Mouse (Mus musculus): ENCODE measurements around the gene Hoxa11. TPM values are rescaled to one million over a fixed set of nuclear protein-coding genes. Genes with fewer than 3 reads are reported as not detected.

Hoxa11 gene
- polyA plus RNA-seq, 1 experiment from 2014 or later, result 0.09 TPM

- H3K27ac ChIP-seq (ENCODE audit: low read depth, low read length), result no peak overlapping the region
- no peak overlapping the region for H3K4me2 ChIP-seq (ENCODE audit: low read depth, low read length)
- no peak overlapping the region for H3K4me3 ChIP-seq (ENCODE audit: low read depth, low read length)
- H3K36me3 ChIP-seq (ENCODE audit: control insufficient read depth, insufficient read depth, low read length), result no peaks in the 10 kb centered on the region
- H3K9ac ChIP-seq (replicated peaks; ENCODE audit: low read depth, low read length), result no peak overlapping the region
- H3K27me3 ChIP-seq (ENCODE audit: control insufficient read depth, insufficient read depth, low read length), result peaks cover 75% of the 10 kb centered on the region
- 16% methylated on average over 5 of the region's 5 CpGs for WGBS
- no peaks in the 10 kb centered on the region for H3K9me3 ChIP-seq (ENCODE audit: control insufficient read depth, low read length)
- ATAC-seq (ENCODE audit: low read depth), result no peak
- no peaks in the 10 kb centered on the region for H3K4me1 ChIP-seq (ENCODE audit: control insufficient read depth, insufficient read depth, low read length)
Measured at GRCm38 (mm10) chr6:52267221-52267620, 21.6 kb upstream of the Hoxa11 start.

GRCm38 (mm10) chr6:52266666-52266985, 21.0 kb upstream of the Hoxa11 start:
- Histone ChIP-seq H3K27ac (ENCODE audit: low read depth, low read length) (no peak overlapping the region), H3K4me2 (ENCODE audit: low read depth, low read length) (no peak overlapping the region), H3K9ac (replicated peaks; ENCODE audit: low read depth, low read length) (no peak overlapping the region), H3K4me1 (ENCODE audit: control insufficient read depth, insufficient read depth, low read length) (no peaks in the 10 kb centered on the region), H3K4me3 (ENCODE audit: low read depth, low read length) (no peak overlapping the region), H3K9me3 (ENCODE audit: control insufficient read depth, low read length) (no peaks in the 10 kb centered on the region), H3K27me3 (ENCODE audit: control insufficient read depth, insufficient read depth, low read length) (peaks cover 71% of the 10 kb centered on the region), H3K36me3 (ENCODE audit: control insufficient read depth, insufficient read depth, low read length) (no peaks in the 10 kb centered on the region)
- ATAC-seq (ENCODE audit: low read depth), result no peak
- under 1% methylated on average over 9 of the region's 9 CpGs for WGBS

- H3K27me3 ChIP-seq (ENCODE audit: control insufficient read depth, insufficient read depth, low read length), result peaks cover 65% of the 10 kb centered on the region
- H3K4me3 ChIP-seq (ENCODE audit: low read depth, low read length), result no peak overlapping the region
- H3K36me3 ChIP-seq (ENCODE audit: control insufficient read depth, insufficient read depth, low read length), result no peaks in the 10 kb centered on the region
- no peaks in the 10 kb centered on the region for H3K4me1 ChIP-seq (ENCODE audit: control insufficient read depth, insufficient read depth, low read length)
- under 1% methylated on average over 19 of the region's 19 CpGs for WGBS
- no peak overlapping the region for H3K9ac ChIP-seq (replicated peaks; ENCODE audit: low read depth, low read length)
- no peak for ATAC-seq (ENCODE audit: low read depth)
- no peak overlapping the region for H3K27ac ChIP-seq (ENCODE audit: low read depth, low read length)
- no peak overlapping the region for H3K4me2 ChIP-seq (ENCODE audit: low read depth, low read length)
- H3K9me3 ChIP-seq (ENCODE audit: control insufficient read depth, low read length), result no peaks in the 10 kb centered on the region
Measured at GRCm38 (mm10) chr6:52265913-52266665, 20.5 kb upstream of the Hoxa11 start.

- H3K4me1 ChIP-seq (ENCODE audit: control insufficient read depth, insufficient read depth, low read length), result no peaks in the 10 kb centered on the region
- no peak overlapping the region for H3K9ac ChIP-seq (replicated peaks; ENCODE audit: low read depth, low read length)
- no peaks in the 10 kb centered on the region for H3K36me3 ChIP-seq (ENCODE audit: control insufficient read depth, insufficient read depth, low read length)
- no peak for ATAC-seq (ENCODE audit: low read depth)
- WGBS, result under 1% methylated on average over 18 of the region's 18 CpGs
- peaks cover 60% of the 10 kb centered on the region for H3K27me3 ChIP-seq (ENCODE audit: control insufficient read depth, insufficient read depth, low read length)
- H3K27ac ChIP-seq (ENCODE audit: low read depth, low read length), result no peak overlapping the region
- no peak overlapping the region for H3K4me2 ChIP-seq (ENCODE audit: low read depth, low read length)
- no peak overlapping the region for H3K4me3 ChIP-seq (ENCODE audit: low read depth, low read length)
- H3K9me3 ChIP-seq (ENCODE audit: control insufficient read depth, low read length), result no peaks in the 10 kb centered on the region
Measured at GRCm38 (mm10) chr6:52265306-52265912, 19.8 kb upstream of the Hoxa11 start.

- Histone ChIP-seq H3K9me3 (ENCODE audit: control insufficient read depth, low read length) (no peaks in the 10 kb centered on the region), H3K27ac (ENCODE audit: low read depth, low read length) (no peak overlapping the region), H3K9ac (replicated peaks; ENCODE audit: low read depth, low read length) (no peak overlapping the region), H3K4me3 (ENCODE audit: low read depth, low read length) (no peak overlapping the region), H3K27me3 (ENCODE audit: control insufficient read depth, insufficient read depth, low read length) (peaks cover 54% of the 10 kb centered on the region), H3K4me1 (ENCODE audit: control insufficient read depth, insufficient read depth, low read length) (0 out of 2 replicates have a peak, but pooled peaks cover 4% of the 10 kb centered on the region), H3K36me3 (ENCODE audit: control insufficient read depth, insufficient read depth, low read length) (no peaks in the 10 kb centered on the region), H3K4me2 (ENCODE audit: low read depth, low read length) (no peak overlapping the region)
- WGBS, result 5% methylated on average over 5 of the region's 5 CpGs
- ATAC-seq (ENCODE audit: low read depth), result no peak
Measured at GRCm38 (mm10) chr6:52264106-52264790, 18.6 kb upstream of the Hoxa11 start.

GRCm38 (mm10) chr6:52263321-52263585, 17.6 kb upstream of the Hoxa11 start:
- no peaks in the 10 kb centered on the region for H3K9me3 ChIP-seq (ENCODE audit: control insufficient read depth, low read length)
- H3K27ac ChIP-seq (ENCODE audit: low read depth, low read length), result no peak overlapping the region
- no peaks in the 10 kb centered on the region for H3K36me3 ChIP-seq (ENCODE audit: control insufficient read depth, insufficient read depth, low read length)
- 2% methylated on average over 6 of the region's 6 CpGs for WGBS
- H3K4me3 ChIP-seq (ENCODE audit: low read depth, low read length), result no peak overlapping the region
- no peak overlapping the region for H3K9ac ChIP-seq (replicated peaks; ENCODE audit: low read depth, low read length)
- peaks cover 48% of the 10 kb centered on the region for H3K27me3 ChIP-seq (ENCODE audit: control insufficient read depth, insufficient read depth, low read length)
- no peak overlapping the region for H3K4me2 ChIP-seq (ENCODE audit: low read depth, low read length)
- no peak for ATAC-seq (ENCODE audit: low read depth)
- H3K4me1 ChIP-seq (ENCODE audit: control insufficient read depth, insufficient read depth, low read length), result 0 out of 2 replicates have a peak, but pooled peaks cover 4% of the 10 kb centered on the region

- H3K9me3 ChIP-seq (ENCODE audit: control insufficient read depth, low read length), result no peaks in the 10 kb centered on the region
- no peak for ATAC-seq (ENCODE audit: low read depth)
- peaks cover 46% of the 10 kb centered on the region for H3K27me3 ChIP-seq (ENCODE audit: control insufficient read depth, insufficient read depth, low read length)
- H3K36me3 ChIP-seq (ENCODE audit: control insufficient read depth, insufficient read depth, low read length), result no peaks in the 10 kb centered on the region
- 2% methylated on average over 24 of the region's 24 CpGs for WGBS
- 0 out of 2 replicates have a peak, but pooled peaks cover 4% of the 10 kb centered on the region for H3K4me1 ChIP-seq (ENCODE audit: control insufficient read depth, insufficient read depth, low read length)
- H3K9ac ChIP-seq (replicated peaks; ENCODE audit: low read depth, low read length), result no peak overlapping the region
- no peak overlapping the region for H3K27ac ChIP-seq (ENCODE audit: low read depth, low read length)
- H3K4me3 ChIP-seq (ENCODE audit: low read depth, low read length), result no peak overlapping the region
- H3K4me2 ChIP-seq (ENCODE audit: low read depth, low read length), result no peak overlapping the region
Measured at GRCm38 (mm10) chr6:52262463-52263320, 17.1 kb upstream of the Hoxa11 start.

- H3K27me3 ChIP-seq (ENCODE audit: control insufficient read depth, insufficient read depth, low read length), result peaks cover 48% of the 10 kb centered on the region
- H3K4me1 ChIP-seq (ENCODE audit: control insufficient read depth, insufficient read depth, low read length), result 0 out of 2 replicates have a peak, but pooled peaks cover 4% of the 10 kb centered on the region
- H3K36me3 ChIP-seq (ENCODE audit: control insufficient read depth, insufficient read depth, low read length), result no peaks in the 10 kb centered on the region
- H3K9ac ChIP-seq (replicated peaks; ENCODE audit: low read depth, low read length), result no peak overlapping the region
- no peak for ATAC-seq (ENCODE audit: low read depth)
- no peak overlapping the region for H3K27ac ChIP-seq (ENCODE audit: low read depth, low read length)
- no peak overlapping the region for H3K4me2 ChIP-seq (ENCODE audit: low read depth, low read length)
- no peak overlapping the region for H3K4me3 ChIP-seq (ENCODE audit: low read depth, low read length)
- 2% methylated on average over 9 of the region's 9 CpGs for WGBS
- H3K9me3 ChIP-seq (ENCODE audit: control insufficient read depth, low read length), result no peaks in the 10 kb centered on the region
Measured at GRCm38 (mm10) chr6:52261751-52262462, 16.3 kb upstream of the Hoxa11 start.

Data from neural tube, embryonic 14.5 days (tissue).